Mouse (Mus musculus): ENCODE results near the gene Btnl4.

DNA sequence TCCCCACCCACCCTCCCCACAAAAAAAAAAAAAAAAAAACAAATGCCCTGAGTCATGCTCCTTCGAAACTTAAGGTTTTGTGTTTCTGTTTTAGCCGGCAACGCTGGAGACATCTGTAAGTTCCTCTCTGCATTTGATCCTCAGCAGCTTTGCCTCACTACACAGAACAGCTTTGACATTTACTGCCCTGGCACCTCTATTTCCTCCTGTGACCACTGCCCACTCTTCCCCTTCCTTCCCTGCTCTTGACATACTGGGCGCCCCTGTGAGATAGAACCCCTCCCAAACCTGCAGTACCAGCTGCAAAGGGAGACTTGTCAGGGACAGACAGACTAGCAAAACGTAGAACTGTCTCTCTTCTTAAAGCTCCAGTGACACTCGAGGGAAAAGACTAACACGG lies 39.5 kb downstream of the Btnl4 start:
- TF ChIP-seq CTCF (IDR thresholded peaks at IDR 0.05; ENCODE audit: low read depth) = no peak
- TF ChIP-seq EP300 (optimal IDR thresholded peaks at IDR 0.05) = no peak

Measured in stomach, postnatal 0 days (tissue).